Mouse (Mus musculus) forelimb bud, embryonic 11.5 days (tissue): ENCODE data around the gene Tnfsf10.

Experiments used
- DNase-seq: peaks from one replicate; pipeline ENCODE4 v3.0.0-alpha.2; 2012; ENCODE audit warnings: low read depth, low spot score

The Tnfsf10 gene

GRCm38 (mm10) chr3:27370582-27371275, 53.9 kb downstream of the Tnfsf10 start:
- DNase-seq, result no peak

GRCm38 (mm10) chr3:27371276-27371621, 54.4 kb downstream of the Tnfsf10 start, which contains the start of gene Ghsr:
TSS of gene Ghsr (plus strand) at chr3:27371351.
- DNase-seq, result no peak

- no peak for DNase-seq
Observed at GRCm38 (mm10) chr3:27371725-27372650, 55.2 kb downstream of the Tnfsf10 start.

GRCm38 (mm10) chr3:27374396-27374795, 57.6 kb downstream of the Tnfsf10 start:
- DNase-seq, result no peak

GRCm38 (mm10) chr3:27377935-27378334, 61.1 kb downstream of the Tnfsf10 start:
- no peak for DNase-seq

- no peak for DNase-seq
Observed at GRCm38 (mm10) chr3:27384836-27385235, 68.0 kb downstream of the Tnfsf10 start.

- DNase-seq, result no peak
Observed at GRCm38 (mm10) chr3:27389923-27390322, 73.1 kb downstream of the Tnfsf10 start.
